Mouse (Mus musculus) hindbrain, embryonic 16.5 days (tissue): ENCODE measurements around the gene Ropn1. TPM values are rescaled to one million over a fixed set of nuclear protein-coding genes. Genes with fewer than 3 reads are reported as not detected.

ENCODE experiments used
- ATAC-seq: fragments of 200-750 bp; cut with Nextera tagmentation; 2 replicates; pipeline ENCODE4 v1.8.0; 2017; ENCODE audit warnings: moderate TSS enrichment, moderate library complexity
- H3K27ac ChIP-seq: fragments of 300-500 bp; sonication (generic); 2 replicates; pipeline ENCODE4 v1.5.1; 2014; ENCODE audit warnings: low read depth, mild to moderate bottlenecking, control low read depth, low read length, moderate library complexity
- H3K27me3 ChIP-seq: fragments of 300-500 bp; sonication (generic); replicated peaks from 2 replicates; pipeline ENCODE4 v1.6.1; 2014; ENCODE audit warnings: low read length; ENCODE audit not compliant: control insufficient read depth, insufficient read depth
- H3K36me3 ChIP-seq: fragments of 300-500 bp; sonication (generic); 2 replicates; pipeline ENCODE4 v1.6.1; 2014; ENCODE audit warnings: mild to moderate bottlenecking, low read length, moderate library complexity, mixed read lengths; ENCODE audit not compliant: control insufficient read depth, insufficient read depth
- H3K4me1 ChIP-seq: fragments of 300-500 bp; sonication (generic); 2 replicates; pipeline ENCODE4 v1.6.1; 2014; ENCODE audit warnings: low read depth, low read length; ENCODE audit not compliant: control insufficient read depth, insufficient read depth
- H3K4me2 ChIP-seq: fragments of 300-500 bp; sonication (generic); 2 replicates; pipeline ENCODE4 v1.6.1; 2014; ENCODE audit warnings: mild to moderate bottlenecking, low read length, control low read depth, moderate library complexity
- H3K4me3 ChIP-seq: fragments of 300-500 bp; sonication (generic); 2 replicates; pipeline ENCODE4 v1.5.1; 2014; ENCODE audit warnings: mild to moderate bottlenecking, low read length, control low read depth, moderate library complexity
- H3K9ac ChIP-seq: fragments of 300-500 bp; sonication (generic); 2 replicates; pipeline ENCODE4 v1.6.1; 2014; ENCODE audit warnings: low read depth, mild to moderate bottlenecking, control low read depth, low read length, moderate library complexity
- H3K9me3 ChIP-seq: fragments of 300-500 bp; sonication (generic); 2 replicates; pipeline ENCODE4 v1.6.1; 2014; ENCODE audit warnings: mild to moderate bottlenecking, low read length, moderate library complexity; ENCODE audit not compliant: control insufficient read depth
- WGBS: fragments of 180-500 bp; shearing (Covaris S2); extraction: QIAGEN DNeasy Blood & Tissue Kit; methylation state at CpG from one replicate; pipeline ENCODE4 v1.1.7; 2014; 5-methylcytosine and 5-hydroxymethylcytosine counted together
- polyA plus RNA-seq: library from polyadenylated mRNA; unstranded; fragments of >200 nt; fragmentation: Nextera tagmentation; extraction: Ambion mirVana; gene quantifications from 2 replicates; pipeline ENCODE4 v1.2.1, GENCODE M21; 2015

Gene Ropn1
- polyA plus RNA-seq: 0.30 TPM in 1 of 2 replicates, not detected in the other

GRCm38 (mm10) chr16:34649621-34650020 lies at the start of gene Ropn1:
Gene Ropn1 (plus strand): TSS chr16:34649921.
- H3K27ac ChIP-seq: no peak within 1 kb of the TSS
- H3K27me3 ChIP-seq: no peaks in the 10 kb centered on the region
- H3K36me3 ChIP-seq: no peaks in the 10 kb centered on the region
- no peak within 1 kb of the TSS for H3K4me2 ChIP-seq
- H3K4me1 ChIP-seq: no peaks in the 10 kb centered on the region
- no peak within 1 kb of the TSS for H3K9ac ChIP-seq
- WGBS: 68% methylated on average over 7 of the region's 7 CpGs
- ATAC-seq: no peak
- no peak within 1 kb of the TSS for H3K4me3 ChIP-seq
- H3K9me3 ChIP-seq: no peaks in the 10 kb centered on the region

GRCm38 (mm10) chr16:34601954-34602353 lies 47.8 kb upstream of the Ropn1 start:
- no peak overlapping the region for H3K4me2 ChIP-seq
- WGBS: 69% methylated on average over 4 of the region's 4 CpGs
- no peak for ATAC-seq

GRCm38 (mm10) chr16:34603076-34603475 lies 46.6 kb upstream of the Ropn1 start:
- Histone ChIP-seq H3K4me1 (no peaks in the 10 kb centered on the region), H3K27me3 (no peaks in the 10 kb centered on the region), H3K4me2 (no peak overlapping the region), H3K9me3 (no peaks in the 10 kb centered on the region), H3K27ac (no peak overlapping the region), H3K4me3 (no peak overlapping the region), H3K36me3 (no peaks in the 10 kb centered on the region), H3K9ac (no peak overlapping the region)
- WGBS: 83% methylated on average over 4 of the region's 4 CpGs
- no peak for ATAC-seq

More at GRCm38 (mm10) chr16:34601954-34602353, 47.8 kb upstream of the Ropn1 start:
- Histone ChIP-seq H3K9me3 (no peaks in the 10 kb centered on the region), H3K4me3 (no peak overlapping the region), H3K9ac (no peak overlapping the region), H3K27ac (no peak overlapping the region), H3K4me1 (no peaks in the 10 kb centered on the region), H3K27me3 (no peaks in the 10 kb centered on the region), H3K36me3 (no peaks in the 10 kb centered on the region)

- no peak overlapping the region for H3K27ac ChIP-seq
- no peaks in the 10 kb centered on the region for H3K36me3 ChIP-seq
- no peak overlapping the region for H3K9ac ChIP-seq
- 59% methylated on average over 6 of the region's 6 CpGs for WGBS
- H3K9me3 ChIP-seq: no peaks in the 10 kb centered on the region
- no peak for ATAC-seq
- H3K4me1 ChIP-seq: no peaks in the 10 kb centered on the region
- no peaks in the 10 kb centered on the region for H3K27me3 ChIP-seq
- H3K4me2 ChIP-seq: no peak overlapping the region
- no peak overlapping the region for H3K4me3 ChIP-seq
Observed at GRCm38 (mm10) chr16:34603854-34604253, 45.9 kb upstream of the Ropn1 start.

- WGBS: 33% methylated on average over 3 of the region's 3 CpGs
- H3K4me3 ChIP-seq: no peak overlapping the region
- H3K9me3 ChIP-seq: no peaks in the 10 kb centered on the region
- H3K36me3 ChIP-seq: no peaks in the 10 kb centered on the region
- ATAC-seq: 0 out of 2 replicates have a peak, but pooled peaks have one; percentile 52
- H3K4me2 ChIP-seq: no peak overlapping the region
- no peak overlapping the region for H3K9ac ChIP-seq
- no peak overlapping the region for H3K27ac ChIP-seq
- no peaks in the 10 kb centered on the region for H3K27me3 ChIP-seq
- no peaks in the 10 kb centered on the region for H3K4me1 ChIP-seq
Observed at GRCm38 (mm10) chr16:34605679-34606078, 44.0 kb upstream of the Ropn1 start.

- 81% methylated on average over 1 of the region's 1 CpGs for WGBS
- Histone ChIP-seq H3K9me3 (peaks cover 7% of the 10 kb centered on the region; the same call in 1 of the 2 replicates), H3K27ac (no peak overlapping the region), H3K36me3 (no peaks in the 10 kb centered on the region), H3K4me3 (no peak overlapping the region), H3K4me2 (no peak overlapping the region), H3K4me1 (no peaks in the 10 kb centered on the region), H3K9ac (no peak overlapping the region), H3K27me3 (no peaks in the 10 kb centered on the region)
- no peak for ATAC-seq
Observed at GRCm38 (mm10) chr16:34610137-34610536, 39.6 kb upstream of the Ropn1 start.

GRCm38 (mm10) chr16:34614021-34614420 lies 35.7 kb upstream of the Ropn1 start:
- Histone ChIP-seq H3K4me1 (no peaks in the 10 kb centered on the region), H3K4me3 (no peak overlapping the region), H3K9ac (no peak overlapping the region), H3K36me3 (no peaks in the 10 kb centered on the region), H3K9me3 (peaks cover 7% of the 10 kb centered on the region; the same call in 1 of the 2 replicates), H3K27ac (no peak overlapping the region), H3K4me2 (no peak overlapping the region), H3K27me3 (no peaks in the 10 kb centered on the region)
- WGBS: 77% methylated on average over 2 of the region's 2 CpGs
- ATAC-seq: no peak

GRCm38 (mm10) chr16:34627591-34627990 lies 22.1 kb upstream of the Ropn1 start:
- no peak overlapping the region for H3K9ac ChIP-seq
- H3K4me2 ChIP-seq: no peak overlapping the region
- no peak for ATAC-seq
- no peaks in the 10 kb centered on the region for H3K27me3 ChIP-seq
- H3K9me3 ChIP-seq: no peaks in the 10 kb centered on the region
- H3K4me1 ChIP-seq: no peaks in the 10 kb centered on the region
- no peaks in the 10 kb centered on the region for H3K36me3 ChIP-seq
- 36% methylated on average over 2 of the region's 2 CpGs for WGBS
- H3K27ac ChIP-seq: no peak overlapping the region
- H3K4me3 ChIP-seq: no peak overlapping the region

GRCm38 (mm10) chr16:34628397-34628796 lies 21.3 kb upstream of the Ropn1 start:
- Histone ChIP-seq H3K4me1 (no peaks in the 10 kb centered on the region), H3K27me3 (no peaks in the 10 kb centered on the region), H3K4me3 (no peak overlapping the region), H3K36me3 (no peaks in the 10 kb centered on the region), H3K4me2 (no peak overlapping the region), H3K9me3 (no peaks in the 10 kb centered on the region), H3K9ac (no peak overlapping the region), H3K27ac (no peak overlapping the region)
- no peak for ATAC-seq
- WGBS: 84% methylated on average over 4 of the region's 4 CpGs

GRCm38 (mm10) chr16:34635557-34635956 lies 14.2 kb upstream of the Ropn1 start:
- H3K4me3 ChIP-seq: no peak overlapping the region
- ATAC-seq: no peak
- no peak overlapping the region for H3K9ac ChIP-seq
- H3K4me2 ChIP-seq: no peak overlapping the region
- H3K9me3 ChIP-seq: no peaks in the 10 kb centered on the region
- H3K4me1 ChIP-seq: no peaks in the 10 kb centered on the region
- 71% methylated on average over 3 of the region's 3 CpGs for WGBS
- no peak overlapping the region for H3K27ac ChIP-seq
- no peaks in the 10 kb centered on the region for H3K27me3 ChIP-seq
- H3K36me3 ChIP-seq: no peaks in the 10 kb centered on the region
